Mouse (Mus musculus): ENCODE data around the gene Gm49378. TPM values are rescaled to one million over a fixed set of nuclear protein-coding genes. Genes with fewer than 3 reads are reported as not detected.

Gm49378 gene
- polyA plus RNA-seq, 1 experiment from 2014 or later, result 0.59 TPM

GRCm38 (mm10) chr14:55586149-55586548, 51.5 kb downstream of the Gm49378 start:
- Histone ChIP-seq H3K4me2 (ENCODE audit: low read depth, low read length) (no peak overlapping the region), H3K4me3 (ENCODE audit: low read length) (no peak overlapping the region), H3K27me3 (ENCODE audit: control insufficient read depth, insufficient read depth, low read length) (no peaks in the 10 kb centered on the region), H3K27ac (ENCODE audit: low read length) (no peak overlapping the region), H3K9me3 (replicated peaks; ENCODE audit: control insufficient read depth, low read length) (no peaks in the 10 kb centered on the region), H3K9ac (ENCODE audit: low read length) (no peak overlapping the region), H3K4me1 (ENCODE audit: control insufficient read depth, insufficient read depth, low read length) (peaks cover 12% of the 10 kb centered on the region), H3K36me3 (ENCODE audit: control insufficient read depth, insufficient read depth) (peaks cover 13% of the 10 kb centered on the region)
- WGBS, result 83% methylated on average over 2 of the region's 2 CpGs
- no peak for ATAC-seq (replicated peaks; ENCODE audit: extremely low read depth, insufficient read depth, low FRiP score)

GRCm38 (mm10) chr14:55585566-55585960, 52.1 kb downstream of the Gm49378 start:
- Histone ChIP-seq H3K27ac (ENCODE audit: low read length) (peak overlapping the region; percentile 52), H3K27me3 (ENCODE audit: control insufficient read depth, insufficient read depth, low read length) (no peaks in the 10 kb centered on the region), H3K9me3 (replicated peaks; ENCODE audit: control insufficient read depth, low read length) (no peaks in the 10 kb centered on the region), H3K4me1 (ENCODE audit: control insufficient read depth, insufficient read depth, low read length) (peaks cover 12% of the 10 kb centered on the region), H3K9ac (ENCODE audit: low read length) (peak overlapping the region; percentile 81), H3K4me2 (ENCODE audit: low read depth, low read length) (peak overlapping the region; percentile 85), H3K4me3 (ENCODE audit: low read length) (peak overlapping the region; percentile 64), H3K36me3 (ENCODE audit: control insufficient read depth, insufficient read depth) (peaks cover 18% of the 10 kb centered on the region)
- ATAC-seq (replicated peaks; ENCODE audit: extremely low read depth, insufficient read depth, low FRiP score), result no peak
- 46% methylated on average over 6 of the region's 6 CpGs for WGBS

GRCm38 (mm10) chr14:55584702-55585565, 52.8 kb downstream of the Gm49378 start, which contains the start of gene Emc9:
Gene Emc9, minus strand, starts transcription at chr14:55585302.
- Histone ChIP-seq H3K4me3 (ENCODE audit: low read length) (peak within 1 kb of the TSS; percentile 64), H3K9me3 (replicated peaks; ENCODE audit: control insufficient read depth, low read length) (no peaks in the 10 kb centered on the region), H3K27ac (ENCODE audit: low read length) (peak within 1 kb of the TSS; percentile 83), H3K4me2 (ENCODE audit: low read depth, low read length) (peak within 1 kb of the TSS; percentile 85), H3K36me3 (ENCODE audit: control insufficient read depth, insufficient read depth) (peaks cover 19% of the 10 kb centered on the region), H3K4me1 (ENCODE audit: control insufficient read depth, insufficient read depth, low read length) (peaks cover 8% of the 10 kb centered on the region), H3K27me3 (ENCODE audit: control insufficient read depth, insufficient read depth, low read length) (no peaks in the 10 kb centered on the region), H3K9ac (ENCODE audit: low read length) (peak within 1 kb of the TSS; percentile 81)
- peak; percentile 87 for ATAC-seq (replicated peaks; ENCODE audit: extremely low read depth, insufficient read depth, low FRiP score)
- WGBS, result 3% methylated on average over 42 of the region's 43 CpGs

- peak overlapping the region; percentile 83 for H3K27ac ChIP-seq (ENCODE audit: low read length)
- peak overlapping the region; percentile 81 for H3K9ac ChIP-seq (ENCODE audit: low read length)
- H3K9me3 ChIP-seq (replicated peaks; ENCODE audit: control insufficient read depth, low read length), result no peaks in the 10 kb centered on the region
- WGBS, result 38% methylated on average over 5 of the region's 5 CpGs
- ATAC-seq (replicated peaks; ENCODE audit: extremely low read depth, insufficient read depth, low FRiP score), result no peak
- peaks cover 9% of the 10 kb centered on the region for H3K4me1 ChIP-seq (ENCODE audit: control insufficient read depth, insufficient read depth, low read length)
- H3K27me3 ChIP-seq (ENCODE audit: control insufficient read depth, insufficient read depth, low read length), result no peaks in the 10 kb centered on the region
- peak overlapping the region; percentile 85 for H3K4me2 ChIP-seq (ENCODE audit: low read depth, low read length)
- peaks cover 21% of the 10 kb centered on the region for H3K36me3 ChIP-seq (ENCODE audit: control insufficient read depth, insufficient read depth)
- peak overlapping the region; percentile 64 for H3K4me3 ChIP-seq (ENCODE audit: low read length)
These were observed 53.4 kb downstream of the Gm49378 start for GRCm38 (mm10) chr14:55584303-55584701.

- no peaks in the 10 kb centered on the region for H3K9me3 ChIP-seq (replicated peaks; ENCODE audit: control insufficient read depth, low read length)
- no peak overlapping the region for H3K27ac ChIP-seq (ENCODE audit: low read length)
- H3K4me1 ChIP-seq (ENCODE audit: control insufficient read depth, insufficient read depth, low read length), result peaks cover 21% of the 10 kb centered on the region
- no peaks in the 10 kb centered on the region for H3K27me3 ChIP-seq (ENCODE audit: control insufficient read depth, insufficient read depth, low read length)
- WGBS, result 76% methylated on average over 9 of the region's 9 CpGs
- no peak overlapping the region for H3K4me2 ChIP-seq (ENCODE audit: low read depth, low read length)
- H3K9ac ChIP-seq (ENCODE audit: low read length), result no peak overlapping the region
- ATAC-seq (replicated peaks; ENCODE audit: extremely low read depth, insufficient read depth, low FRiP score), result no peak
- H3K36me3 ChIP-seq (ENCODE audit: control insufficient read depth, insufficient read depth), result peaks cover 17% of the 10 kb centered on the region
- no peak overlapping the region for H3K4me3 ChIP-seq (ENCODE audit: low read length)
These were observed 55.6 kb downstream of the Gm49378 start for GRCm38 (mm10) chr14:55581981-55582681.

- Histone ChIP-seq H3K27me3 (ENCODE audit: control insufficient read depth, insufficient read depth, low read length) (no peaks in the 10 kb centered on the region), H3K9ac (ENCODE audit: low read length) (no peak overlapping the region), H3K4me1 (ENCODE audit: control insufficient read depth, insufficient read depth, low read length) (peaks cover 23% of the 10 kb centered on the region), H3K4me2 (ENCODE audit: low read depth, low read length) (no peak overlapping the region), H3K4me3 (ENCODE audit: low read length) (no peak overlapping the region), H3K36me3 (ENCODE audit: control insufficient read depth, insufficient read depth) (peaks cover 14% of the 10 kb centered on the region), H3K9me3 (replicated peaks; ENCODE audit: control insufficient read depth, low read length) (no peaks in the 10 kb centered on the region), H3K27ac (ENCODE audit: low read length) (no peak overlapping the region)
- no peak for ATAC-seq (replicated peaks; ENCODE audit: extremely low read depth, insufficient read depth, low FRiP score)
- 94% methylated on average over 16 of the region's 16 CpGs for WGBS
These were observed 57.0 kb downstream of the Gm49378 start for GRCm38 (mm10) chr14:55580731-55581130.

- no peak for ATAC-seq (replicated peaks; ENCODE audit: extremely low read depth, insufficient read depth, low FRiP score)
- WGBS, result 83% methylated on average over 23 of the region's 23 CpGs
- Histone ChIP-seq H3K27me3 (ENCODE audit: control insufficient read depth, insufficient read depth, low read length) (no peaks in the 10 kb centered on the region), H3K36me3 (ENCODE audit: control insufficient read depth, insufficient read depth) (peaks cover 14% of the 10 kb centered on the region), H3K27ac (ENCODE audit: low read length) (no peak overlapping the region), H3K9me3 (replicated peaks; ENCODE audit: control insufficient read depth, low read length) (no peaks in the 10 kb centered on the region), H3K4me3 (ENCODE audit: low read length) (no peak overlapping the region), H3K9ac (ENCODE audit: low read length) (no peak overlapping the region), H3K4me2 (ENCODE audit: low read depth, low read length) (0 out of 2 replicates have a peak overlapping the region, but pooled peaks have one; percentile 65), H3K4me1 (ENCODE audit: control insufficient read depth, insufficient read depth, low read length) (peaks cover 18% of the 10 kb centered on the region)
These were observed 57.9 kb downstream of the Gm49378 start for GRCm38 (mm10) chr14:55579511-55580496.
